Comparison of ENCODE assay signal across 12 mouse cellular contexts in the genomic region with DNA sequence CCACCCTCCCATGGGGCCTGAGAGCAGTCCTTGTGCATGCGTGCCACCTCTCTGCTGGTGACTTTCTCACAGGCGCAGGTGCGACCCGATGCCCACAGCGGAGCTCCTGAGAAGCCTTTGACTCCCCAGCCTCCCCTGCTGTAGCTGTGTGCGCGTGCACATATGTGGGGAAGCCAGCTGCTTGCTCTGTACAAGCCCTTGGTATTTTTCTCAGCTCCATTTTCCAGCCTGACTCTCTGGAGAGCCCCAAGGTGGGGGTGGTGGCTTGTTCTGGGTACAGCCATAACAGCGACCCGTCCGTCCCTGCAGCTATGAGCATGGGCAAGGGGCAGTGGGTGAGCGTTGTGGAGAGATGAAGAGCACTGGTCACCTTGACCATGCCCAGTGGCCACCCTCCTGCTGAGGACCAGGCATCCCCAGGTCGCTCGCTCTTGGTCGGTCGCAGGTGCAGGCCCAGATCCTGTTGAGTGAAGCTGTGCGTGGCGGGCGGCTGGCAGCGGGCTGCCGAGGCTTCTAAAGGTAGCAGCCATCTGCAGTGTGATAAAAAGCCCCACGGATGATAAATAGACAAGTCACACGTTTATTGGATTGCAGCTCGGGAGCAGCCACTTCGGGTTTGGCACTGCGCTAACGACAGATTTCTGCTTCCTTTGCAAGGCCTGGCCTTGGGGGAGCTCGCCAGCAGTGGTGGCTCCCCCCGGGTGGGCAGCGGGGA.
DNase-seq lines count a peak whose midpoint lies in the region; ATAC-seq lines count a peak whose summit lies in the region.
"Had no signal": no experiment of that assay in that cellular context is flagged by ENCODE, and none has a peak within 500 bp of the region (broad histone marks: within the 10 kb centered on the region; RNA-seq: fewer than 3 reads in every experiment).

No protein-coding gene starts in this region.

- H3K27me3 ChIP-seq in neural tube, embryonic 11.5 days (ENCODE audit: control insufficient read depth, insufficient read depth, low read length), result no peaks in the 10 kb centered on the region
- no peaks in the 10 kb centered on the region for H3K27me3 ChIP-seq in neural tube, embryonic 14.5 days (ENCODE audit: control insufficient read depth, insufficient read depth, low read length)

- no peak overlapping the region for H3K4me3 ChIP-seq in neural tube, embryonic 11.5 days (ENCODE audit: low read depth, low read length)
- no peak overlapping the region for H3K4me3 ChIP-seq in neural tube, embryonic 14.5 days (ENCODE audit: low read depth, low read length)
- H3K4me3 ChIP-seq: kidney, embryonic 15.5 days; myocyte had no signal

- H3K9ac ChIP-seq in neural tube, embryonic 11.5 days (ENCODE audit: low read length), result no peak overlapping the region
- H3K9ac ChIP-seq in neural tube, embryonic 14.5 days (replicated peaks; ENCODE audit: low read depth, low read length), result no peak overlapping the region
- H3K9ac ChIP-seq: kidney, embryonic 15.5 days had no signal

- no peak for ATAC-seq in neural tube, embryonic 11.5 days (ENCODE audit: insufficient read depth, low FRiP score, low TSS enrichment)
- ATAC-seq in neural tube, embryonic 14.5 days (ENCODE audit: low read depth), result no peak

- 64% methylated on average over 29 of the region's 29 CpGs for WGBS in neural tube, embryonic 11.5 days
- 35% methylated on average over 29 of the region's 29 CpGs for WGBS in neural tube, embryonic 14.5 days

- H3K4me2 ChIP-seq in neural tube, embryonic 11.5 days (ENCODE audit: low read depth), result no peak overlapping the region
- 0 out of 2 replicates have a peak overlapping the region, but pooled peaks have one; percentile 12 for H3K4me2 ChIP-seq in neural tube, embryonic 14.5 days (ENCODE audit: low read depth, low read length)
- H3K4me2 ChIP-seq: kidney, embryonic 15.5 days had no signal

- no peak for DNase-seq in neural tube, embryonic 11.5 days (ENCODE audit: low spot score)
- DNase-seq in neural tube, embryonic 10.5 days (ENCODE audit: extremely low spot score, low spot score), result no peak
- DNase-seq in layer of hippocampus, adult 9-11 months, result peak; percentile 74
- DNase-seq in MN1 (ENCODE audit: low spot score), result no peak
- DNase-seq in kidney, adult 9 months, result no peak
- DNase-seq in cerebellum, adult 9-10 months, result no peak
- no peak for DNase-seq in cerebellum, adult 11-12 months
- DNase-seq: adrenal gland, adult 2 months had no signal

- H3K4me1 ChIP-seq in neural tube, embryonic 11.5 days (ENCODE audit: control insufficient read depth, insufficient read depth, low read length), result peaks cover 93% of the 10 kb centered on the region
- peaks cover 69% of the 10 kb centered on the region for H3K4me1 ChIP-seq in neural tube, embryonic 14.5 days (ENCODE audit: control insufficient read depth, insufficient read depth, low read length)

- no peaks in the 10 kb centered on the region for H3K9me3 ChIP-seq in neural tube, embryonic 11.5 days (ENCODE audit: control insufficient read depth, low read length)
- no peaks in the 10 kb centered on the region for H3K9me3 ChIP-seq in neural tube, embryonic 14.5 days (ENCODE audit: control insufficient read depth, low read length)
- H3K9me3 ChIP-seq: G1E; kidney, embryonic 15.5 days had no signal

- H3K27ac ChIP-seq in neural tube, embryonic 11.5 days (ENCODE audit: low read depth, low read length), result peak overlapping the region; percentile 53; the same call in 1 of the 2 replicates
- H3K27ac ChIP-seq in neural tube, embryonic 14.5 days (ENCODE audit: low read depth, low read length), result peak overlapping the region; percentile 70
- H3K27ac ChIP-seq: kidney, embryonic 15.5 days had no signal

- no peaks in the 10 kb centered on the region for H3K36me3 ChIP-seq in neural tube, embryonic 11.5 days (ENCODE audit: control insufficient read depth, insufficient read depth, low read length)
- H3K36me3 ChIP-seq in neural tube, embryonic 14.5 days (ENCODE audit: control insufficient read depth, insufficient read depth, low read length), result no peaks in the 10 kb centered on the region
- H3K36me3 ChIP-seq: G1E; kidney, embryonic 15.5 days had no signal
